In genomic region chr2:172543987-172544386, GRCm38 (mm10) we compare ENCODE assay signal across 30 mouse cellular contexts. TPM values are rescaled to one million over a fixed set of nuclear protein-coding genes. Genes with fewer than 3 reads are reported as not detected.
"Had no signal": no experiment of that assay in that cellular context is flagged by ENCODE, and none has a peak within 500 bp of the region (broad histone marks: within the 10 kb centered on the region; RNA-seq: fewer than 3 reads in every experiment).

No protein-coding gene starts in this region.

- H3K36me3 ChIP-seq: heart, embryonic 13.5 days; hindbrain, embryonic 10.5 days; hindbrain, embryonic 12.5 days; intestine, embryonic 15.5 days; limb, embryonic 10.5 days; limb, embryonic 12.5 days; liver, embryonic 13.5 days; liver, embryonic 15.5 days had no signal

- H3K4me2 ChIP-seq: heart, embryonic 11.5 days; heart, embryonic 13.5 days; hindbrain, embryonic 12.5 days; hindbrain, embryonic 14.5 days; intestine, embryonic 15.5 days; limb, embryonic 12.5 days; liver, embryonic 11.5 days; liver, embryonic 13.5 days; liver, embryonic 15.5 days had no signal

- H3K4me3 ChIP-seq: gastrocnemius, adult 2 months; heart, adult 2 months; heart, embryonic 13.5 days; hindbrain, embryonic 10.5 days; hindbrain, embryonic 12.5 days; intestine, embryonic 15.5 days; layer of hippocampus, adult 2 months; left cerebral cortex, adult 2 months; limb, embryonic 10.5 days; limb, embryonic 12.5 days; liver, embryonic 13.5 days; liver, embryonic 15.5 days had no signal

- ATAC-seq: hindbrain, embryonic 16.5 days; inflammation-experienced regulatory T-cells, adult 6 months; intestine, embryonic 15.5 days; intestine, postnatal 0 days had no signal

- H3K27ac ChIP-seq: gastrocnemius, adult 2 months; heart, adult 2 months; heart, embryonic 13.5 days; hindbrain, embryonic 10.5 days; hindbrain, embryonic 12.5 days; hindbrain, embryonic 14.5 days; intestine, embryonic 15.5 days; layer of hippocampus, adult 2 months; left cerebral cortex, adult 2 months; limb, embryonic 10.5 days; limb, embryonic 12.5 days; liver, embryonic 13.5 days; liver, embryonic 15.5 days had no signal

- H3K4me1 ChIP-seq: liver, embryonic 13.5 days; liver, embryonic 15.5 days had no signal

- H3K9ac ChIP-seq: heart, embryonic 13.5 days; hindbrain, embryonic 12.5 days; hindbrain, embryonic 14.5 days; intestine, embryonic 15.5 days; limb, embryonic 12.5 days; liver, embryonic 13.5 days; liver, embryonic 15.5 days had no signal

- DNase-seq: gastrocnemius, adult 2 months; gastrocnemius, postnatal 10 days; gastrocnemius, postnatal 25 days; heart, adult 2 months; heart, postnatal 10 days; heart, postnatal 4 days; kidney, adult 18-20 months; kidney, adult 8-10 months; kidney, postnatal 10 days; kidney, postnatal 25 days; liver; liver, embryonic 13.5 days had no signal

- H3K9me3 ChIP-seq: intestine, embryonic 15.5 days; limb, embryonic 10.5 days; liver, embryonic 13.5 days; liver, embryonic 15.5 days had no signal

RNA-seq across cellular contexts. Expression of gene Tfap2c, which starts 5.4 kb away (rescaled TPM):
- total RNA-seq: gastrocnemius, adult 2 months; gastrocnemius, postnatal 10 days; gastrocnemius, postnatal 25 days; gastrocnemius, postnatal 4 days; granulocyte monocyte progenitor cell, adult 5-6 weeks; heart, adult 2 months; heart, postnatal 10 days; heart, postnatal 25 days; heart, postnatal 4 days had no signal
- polyA plus RNA-seq: heart, adult 2 months; inflammation-experienced regulatory T-cells, adult 6 months; intestine, postnatal 0 days; liver, embryonic 13.5 days; liver, embryonic 15.5 days had no signal
